Mouse (Mus musculus): ENCODE results near the gene Pip5k1a. TPM values are rescaled to one million over a fixed set of nuclear protein-coding genes. Genes with fewer than 3 reads are reported as not detected.
"Not testable (repeated sequence)": the region's sequence is repeated elsewhere in the genome, so short reads cannot be mapped to it uniquely, and the experiment has no call there.

The Pip5k1a gene
- polyA plus RNA-seq, 1 experiment, result 15.3 TPM

- H3K27ac ChIP-seq (ENCODE audit: insufficient read depth, low read depth, low read length), result no peak overlapping the region
- no peak for DNase-seq
- no peaks in the 10 kb centered on the region for H3K4me1 ChIP-seq (ENCODE audit: control insufficient read depth, insufficient read depth, low read length)
- no peak for TF ChIP-seq CTCF (conservative IDR thresholded peaks at IDR 0.05; ENCODE audit: insufficient read depth, insufficient read length, low read depth, low read length)
- TF ChIP-seq POLR2A (IDR thresholded peaks at IDR 0.05; ENCODE audit: low read depth, low read length), result no peak
- 41% methylated on average over 5 of the region's 5 CpGs for WGBS
- no peaks in the 10 kb centered on the region for H3K27me3 ChIP-seq (replicated peaks; ENCODE audit: control insufficient read depth, insufficient read depth, low read length)
- H3K4me3 ChIP-seq (ENCODE audit: insufficient read depth, low read depth, low read length), result no peak overlapping the region
- H3K36me3 ChIP-seq (ENCODE audit: control insufficient read depth, insufficient read depth, low read length), result no peaks in the 10 kb centered on the region
Observed at GRCm38 (mm10) chr3:95027057-95027645, 79.6 kb downstream of the Pip5k1a start.

- Histone ChIP-seq H3K4me3 (ENCODE audit: insufficient read depth, low read depth, low read length) (no peak overlapping the region), H3K27me3 (replicated peaks; ENCODE audit: control insufficient read depth, insufficient read depth, low read length) (no peaks in the 10 kb centered on the region), H3K4me1 (ENCODE audit: control insufficient read depth, insufficient read depth, low read length) (no peaks in the 10 kb centered on the region), H3K27ac (ENCODE audit: insufficient read depth, low read depth, low read length) (no peak overlapping the region), H3K36me3 (ENCODE audit: control insufficient read depth, insufficient read depth, low read length) (no peaks in the 10 kb centered on the region)
- 61% methylated on average over 5 of the region's 5 CpGs for WGBS
- DNase-seq, result no peak
- TF ChIP-seq CTCF (conservative IDR thresholded peaks at IDR 0.05; ENCODE audit: insufficient read depth, insufficient read length, low read depth, low read length), result no peak
- TF ChIP-seq POLR2A (IDR thresholded peaks at IDR 0.05; ENCODE audit: low read depth, low read length), result no peak
Observed at GRCm38 (mm10) chr3:95025202-95025601, 81.5 kb downstream of the Pip5k1a start.

- WGBS, result 24% methylated on average over 11 of the region's 11 CpGs
- H3K27me3 ChIP-seq (replicated peaks; ENCODE audit: control insufficient read depth, insufficient read depth, low read length), result no peaks in the 10 kb centered on the region
- no peaks in the 10 kb centered on the region for H3K36me3 ChIP-seq (ENCODE audit: control insufficient read depth, insufficient read depth, low read length)
- DNase-seq, result no peak
- no peak overlapping the region for H3K4me3 ChIP-seq (ENCODE audit: insufficient read depth, low read depth, low read length)
- H3K4me1 ChIP-seq (ENCODE audit: control insufficient read depth, insufficient read depth, low read length), result no peaks in the 10 kb centered on the region
- TF ChIP-seq POLR2A (IDR thresholded peaks at IDR 0.05; ENCODE audit: low read depth, low read length) (no peak), CTCF (conservative IDR thresholded peaks at IDR 0.05; ENCODE audit: insufficient read depth, insufficient read length, low read depth, low read length) (no peak)
- H3K27ac ChIP-seq (ENCODE audit: insufficient read depth, low read depth, low read length), result no peak overlapping the region
Observed at GRCm38 (mm10) chr3:95024551-95024950, 82.2 kb downstream of the Pip5k1a start.

GRCm38 (mm10) chr3:95020956-95021355 is 85.8 kb downstream of the Pip5k1a start:
- not testable (repeated sequence) for DNase-seq; H3K4me3 ChIP-seq (ENCODE audit: insufficient read depth, low read depth, low read length); H3K36me3 ChIP-seq (ENCODE audit: control insufficient read depth, insufficient read depth, low read length); H3K4me1 ChIP-seq (ENCODE audit: control insufficient read depth, insufficient read depth, low read length); H3K27me3 ChIP-seq (replicated peaks; ENCODE audit: control insufficient read depth, insufficient read depth, low read length); H3K27ac ChIP-seq (ENCODE audit: insufficient read depth, low read depth, low read length)
- 77% methylated on average over 5 of the region's 5 CpGs for WGBS

GRCm38 (mm10) chr3:95018741-95019140 is 88.0 kb downstream of the Pip5k1a start:
- no peak overlapping the region for H3K4me3 ChIP-seq (ENCODE audit: insufficient read depth, low read depth, low read length)
- H3K27ac ChIP-seq (ENCODE audit: insufficient read depth, low read depth, low read length), result no peak overlapping the region
- H3K36me3 ChIP-seq (ENCODE audit: control insufficient read depth, insufficient read depth, low read length), result no peaks in the 10 kb centered on the region
- no peak for DNase-seq
- WGBS, result 89% methylated on average over 2 of the region's 2 CpGs
- H3K27me3 ChIP-seq (replicated peaks; ENCODE audit: control insufficient read depth, insufficient read depth, low read length), result no peaks in the 10 kb centered on the region
- H3K4me1 ChIP-seq (ENCODE audit: control insufficient read depth, insufficient read depth, low read length), result peaks cover 5% of the 10 kb centered on the region; the same call in 1 of the 2 replicates
- TF ChIP-seq CTCF (conservative IDR thresholded peaks at IDR 0.05; ENCODE audit: insufficient read depth, insufficient read length, low read depth, low read length), result no peak

GRCm38 (mm10) chr3:95016532-95017056 is 90.1 kb downstream of the Pip5k1a start:
- Histone ChIP-seq H3K27ac (ENCODE audit: insufficient read depth, low read depth, low read length) (peak overlapping the region; percentile 36; the same call in 1 of the 2 replicates), H3K4me1 (ENCODE audit: control insufficient read depth, insufficient read depth, low read length) (peaks cover 5% of the 10 kb centered on the region; the same call in 1 of the 2 replicates), H3K27me3 (replicated peaks; ENCODE audit: control insufficient read depth, insufficient read depth, low read length) (no peaks in the 10 kb centered on the region), H3K36me3 (ENCODE audit: control insufficient read depth, insufficient read depth, low read length) (no peaks in the 10 kb centered on the region), H3K4me3 (ENCODE audit: insufficient read depth, low read depth, low read length) (peak overlapping the region; percentile 76)
- no peak for TF ChIP-seq POLR2A (IDR thresholded peaks at IDR 0.05; ENCODE audit: low read depth, low read length)
- no peak for TF ChIP-seq CTCF (conservative IDR thresholded peaks at IDR 0.05; ENCODE audit: insufficient read depth, insufficient read length, low read depth, low read length)
- WGBS, result 6% methylated on average over 21 of the region's 21 CpGs
- DNase-seq, result no peak

- H3K36me3 ChIP-seq (ENCODE audit: control insufficient read depth, insufficient read depth, low read length), result no peaks in the 10 kb centered on the region
- H3K27ac ChIP-seq (ENCODE audit: insufficient read depth, low read depth, low read length), result peak overlapping the region; percentile 93
- TF ChIP-seq POLR2A (IDR thresholded peaks at IDR 0.05; ENCODE audit: low read depth, low read length), result no peak
- TF ChIP-seq CTCF (conservative IDR thresholded peaks at IDR 0.05; ENCODE audit: insufficient read depth, insufficient read length, low read depth, low read length), result 0 out of 2 replicates have a peak, but pooled peaks have one; percentile 6
- peak overlapping the region; percentile 76 for H3K4me3 ChIP-seq (ENCODE audit: insufficient read depth, low read depth, low read length)
- H3K4me1 ChIP-seq (ENCODE audit: control insufficient read depth, insufficient read depth, low read length), result peaks cover 5% of the 10 kb centered on the region; the same call in 1 of the 2 replicates
- no peaks in the 10 kb centered on the region for H3K27me3 ChIP-seq (replicated peaks; ENCODE audit: control insufficient read depth, insufficient read depth, low read length)
- whole genome bisulfite sequencing, result 1% methylated on average over 40 of the region's 40 CpGs
- peak; percentile 99 for DNase-seq
Observed at GRCm38 (mm10) chr3:95015891-95016531, 90.7 kb downstream of the Pip5k1a start.

Data from kidney, adult 2 months (tissue).